Mouse (Mus musculus) heart, adult 2 months (tissue): ENCODE data around the gene Celf1. TPM values are rescaled to one million over a fixed set of nuclear protein-coding genes. Genes with fewer than 3 reads are reported as not detected.
A peak's percentile ranks its signal among the peaks of the same experiment; 100 is the strongest.

Experiments
- DNase-seq, 2 experiments: peaks; one replicate each; pipeline ENCODE4 v3.0.0; 2021
- H3K27ac ChIP-seq: fragments of 200-600 bp; 2 replicates; pipeline ENCODE4 v1.8.1; 2022
- H3K27me3 ChIP-seq: fragments of 200-500 bp; 2 replicates; pipeline ENCODE4 v1.6.1; 2012; ENCODE audit warnings: mild to moderate bottlenecking, low read length, inconsistent platforms, mixed read lengths; ENCODE audit not compliant: control insufficient read depth, insufficient read depth
- H3K36me3 ChIP-seq: fragments of 200-500 bp; 2 replicates; pipeline ENCODE4 v1.6.1; 2012; ENCODE audit warnings: low read length, inconsistent platforms; ENCODE audit not compliant: control insufficient read depth, insufficient read depth
- H3K4me1 ChIP-seq: fragments of 200-500 bp; 2 replicates; pipeline ENCODE4 v1.6.1; 2011; ENCODE audit warnings: low read length; ENCODE audit not compliant: control insufficient read depth, insufficient read depth
- H3K4me3 ChIP-seq: fragments of 200-600 bp; 2 replicates; pipeline ENCODE4 v1.8.1; 2022
- H3K79me2 ChIP-seq: fragments of 200-500 bp; replicated peaks from 2 replicates; pipeline ENCODE4 v1.6.1; 2012; ENCODE audit warnings: mild to moderate bottlenecking, inconsistent platforms, low read length, moderate library complexity, mixed read lengths; ENCODE audit not compliant: control insufficient read depth, insufficient read depth
- H3K9ac ChIP-seq: fragments of 200-500 bp; 2 replicates; pipeline ENCODE4 v1.6.1; 2012; ENCODE audit warnings: low read depth, mild to moderate bottlenecking, control low read depth, inconsistent platforms, low read length, mixed read lengths
- CTCF ChIP-seq: fragments of 200-600 bp; IDR thresholded peaks from 2 replicates; pipeline ENCODE4 v1.8.1; 2022; ENCODE audit warnings: antibody characterized with exemption, mild to moderate bottlenecking, moderate library complexity
- EP300 ChIP-seq: fragments of 200-500 bp; IDR thresholded peaks from 2 replicates; pipeline ENCODE4 v1.6.1; 2011; ENCODE audit warnings: low read depth, low read length, control low read depth; ENCODE audit not compliant: insufficient read depth
- POLR2A ChIP-seq: fragments of 200-500 bp; IDR thresholded peaks from 2 replicates; pipeline ENCODE4 v1.6.1; 2011; ENCODE audit warnings: mild to moderate bottlenecking, low read depth, low read length, control low read depth; ENCODE audit not compliant: insufficient read depth
- WGBS: fragments of 180-500 bp; shearing (Covaris S2); methylation state at CpG from one replicate; pipeline ENCODE4 v1.1.7; 2018; 5-methylcytosine and 5-hydroxymethylcytosine counted together
- intact Hi-C: fragments of 180-260 bp; cut with DNase I; formaldehyde crosslinking; loops from one replicate; pipeline ENCODE4 v1.15.1; 2025
- polyA plus RNA-seq: library from polyadenylated mRNA; depleted of rRNA; stranded (reverse); fragments of >200 nt; gene quantifications from 2 replicates; pipeline ENCODE4 v1.2.3, GENCODE M21; 2012; rRNA removed
- total RNA-seq, 2 experiments: library from RNA; stranded (reverse); gene quantifications; 2 replicates each; pipeline ENCODE4 v1.2.3; 2021

Gene Celf1
- total and polyA plus RNA-seq, 3 experiments, result 39.2 to 77.7 (median 69.2) TPM

GRCm38 (mm10) chr2:91068162-91068871 is 128.1 kb downstream of the Celf1 start:
- intact Hi-C loops, result loop anchor here (5.0 kb wide), 1 partner anchor 126 kb away; the partner anchor contains the start of gene Celf1
- Histone ChIP-seq H3K79me2 (no peaks in the 10 kb centered on the region), H3K9ac (no peak overlapping the region; the same call in 1 of the 2 replicates), H3K27me3 (no peaks in the 10 kb centered on the region), H3K4me3 (no peak overlapping the region), H3K27ac (no peak overlapping the region), H3K36me3 (no peaks in the 10 kb centered on the region), H3K4me1 (peaks cover 6% of the 10 kb centered on the region)
- DNase-seq, result no peak
- no peak for TF ChIP-seq EP300
- TF ChIP-seq CTCF, result no peak
- TF ChIP-seq POLR2A, result no peak
- WGBS, result 64% methylated on average over 13 of the region's 13 CpGs

DNA sequence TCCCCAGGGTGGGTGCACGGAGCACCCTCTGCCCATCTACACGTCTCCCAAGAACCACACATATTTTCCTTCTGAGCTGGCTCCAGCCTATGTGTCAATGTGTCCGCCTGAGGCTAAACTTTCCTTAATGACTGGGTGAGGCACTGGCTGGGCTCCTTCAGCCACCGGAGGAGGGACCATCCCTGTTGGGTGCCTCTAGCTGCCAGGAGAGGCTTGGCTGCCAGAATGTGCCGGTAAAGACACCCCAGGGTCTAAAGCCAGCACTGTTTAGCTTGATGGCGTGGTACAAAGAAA is 128.6 kb downstream of the Celf1 start:
- DNase-seq, result no peak
- peak overlapping the region; percentile 87; the same call in 1 of the 2 replicates for H3K27ac ChIP-seq
- intact Hi-C loops, result loop anchor here (5.0 kb wide), 1 partner anchor 127 kb away; the partner anchor contains the start of gene Celf1
- H3K36me3 ChIP-seq, result no peaks in the 10 kb centered on the region
- H3K9ac ChIP-seq, result no peak overlapping the region; the same call in 1 of the 2 replicates
- 47% methylated on average over 6 of the region's 6 CpGs for WGBS
- H3K27me3 ChIP-seq, result no peaks in the 10 kb centered on the region
- no peak overlapping the region for H3K4me3 ChIP-seq
- H3K79me2 ChIP-seq, result no peaks in the 10 kb centered on the region
- peaks cover 6% of the 10 kb centered on the region for H3K4me1 ChIP-seq
- no peak for TF ChIP-seq POLR2A
- no peak for TF ChIP-seq CTCF
- TF ChIP-seq EP300, result no peak

Other genes with a start within 250 kb of the Celf1 start
- 10 to 100 TPM; 11.3 to 14.5 TPM for gene Fnbp4, start 195.0 kb upstream of the Celf1 start, total RNA-seq
- 16.6 and 24.0 TPM in 2 replicates for gene Fnbp4, start 195.0 kb upstream of the Celf1 start, polyA plus RNA-seq
- under 1 TPM; 0.81 to 0.86 TPM for gene Agbl2, start 157.7 kb upstream of the Celf1 start, total RNA-seq
- 1.6 and 1.7 TPM in 2 replicates for gene Agbl2, start 157.7 kb upstream of the Celf1 start, polyA plus RNA-seq
- gene Mtch2, start 93.2 kb upstream of the Celf1 start, total RNA-seq, result 100 to 1,000 TPM; 171 to 197 TPM
- 137 and 261 TPM in 2 replicates for gene Mtch2, start 93.2 kb upstream of the Celf1 start, polyA plus RNA-seq
- 1 to 10 TPM; 4.2 to 4.4 TPM for gene C1qtnf4, start 54.5 kb upstream of the Celf1 start, total RNA-seq
- 6.4 and 8.4 TPM in 2 replicates for gene C1qtnf4, start 54.5 kb upstream of the Celf1 start, polyA plus RNA-seq
- 10 to 100 TPM; 20.6 to 23.4 TPM for gene Kbtbd4, start 35.6 kb upstream of the Celf1 start, total RNA-seq
- gene Kbtbd4, start 35.6 kb upstream of the Celf1 start, polyA plus RNA-seq, result 14.0 and 23.3 TPM in 2 replicates
- gene Ndufs3, start 35.6 kb upstream of the Celf1 start, total RNA-seq, result 100 to 1,000 TPM; 770 to 910 TPM
- 596 and 1,142 TPM in 2 replicates for gene Ndufs3, start 35.6 kb upstream of the Celf1 start, polyA plus RNA-seq
- gene Rapsn, start 95.2 kb downstream of the Celf1 start, total RNA-seq, result 10 to 100 TPM; 15.9 to 16.8 TPM
- 19.3 and 22.0 TPM in 2 replicates for gene Rapsn, start 95.2 kb downstream of the Celf1 start, polyA plus RNA-seq
- gene Psmc3, start 113.6 kb downstream of the Celf1 start, total RNA-seq, result 100 to 1,000 TPM; 216 to 252 TPM
- gene Psmc3, start 113.6 kb downstream of the Celf1 start, polyA plus RNA-seq, result 112 and 141 TPM in 2 replicates
- 10 to 100 TPM; 21.1 to 22.3 TPM for gene Slc39a13, start 130.0 kb downstream of the Celf1 start, total RNA-seq
- gene Slc39a13, start 130.0 kb downstream of the Celf1 start, polyA plus RNA-seq, result 57.3 and 58.6 TPM in 2 replicates
- gene Spi1, start 142.0 kb downstream of the Celf1 start, total RNA-seq, result 1 to 10 TPM; 3.7 to 6.2 TPM
- gene Spi1, start 142.0 kb downstream of the Celf1 start, polyA plus RNA-seq, result 10.2 and 17.2 TPM in 2 replicates
- gene Mybpc3, start 177.8 kb downstream of the Celf1 start, total RNA-seq, result 1,000 to 10,000 TPM; 1,229 to 1,417 TPM
- gene Mybpc3, start 177.8 kb downstream of the Celf1 start, polyA plus RNA-seq, result 1,378 and 1,771 TPM in 2 replicates
- 1 to 10 TPM; 4.7 to 8.5 TPM for gene Madd, start 243.5 kb downstream of the Celf1 start, total RNA-seq
- 6.1 and 8.6 TPM in 2 replicates for gene Madd, start 243.5 kb downstream of the Celf1 start, polyA plus RNA-seq